Mouse (Mus musculus) kidney, embryonic 16.5 days (tissue): Measurements from ENCODE around the gene AI661453. TPM values are rescaled to one million over a fixed set of nuclear protein-coding genes. Genes with fewer than 3 reads are reported as not detected.
"Not testable (repeated sequence)": the region's sequence is repeated elsewhere in the genome, so short reads cannot be mapped to it uniquely, and the experiment has no call there.

Source experiments
- ATAC-seq: fragments of 200-750 bp; cut with Nextera tagmentation; 2 replicates; pipeline ENCODE4 v1.8.0; 2017; ENCODE audit warnings: moderate TSS enrichment; ENCODE audit not compliant: low FRiP score, low TSS enrichment
- H3K27ac ChIP-seq: fragments of 300-500 bp; sonication (generic); 2 replicates; pipeline ENCODE4 v1.5.1; 2014; ENCODE audit warnings: low read length
- H3K27me3 ChIP-seq: fragments of 300-500 bp; sonication (generic); 2 replicates; pipeline ENCODE4 v1.6.1; 2014; ENCODE audit warnings: low read length, control low read depth, mixed read lengths; ENCODE audit not compliant: insufficient read depth
- H3K36me3 ChIP-seq: fragments of 300-500 bp; sonication (generic); 2 replicates; pipeline ENCODE4 v1.6.1; 2014; ENCODE audit warnings: low read length, control low read depth, mixed read lengths; ENCODE audit not compliant: insufficient read depth
- H3K4me1 ChIP-seq: fragments of 300-500 bp; sonication (generic); 2 replicates; pipeline ENCODE4 v1.6.1; 2014; ENCODE audit warnings: low read length, control low read depth, mixed read lengths; ENCODE audit not compliant: insufficient read depth
- H3K4me2 ChIP-seq: fragments of 300-500 bp; sonication (generic); replicated peaks from 2 replicates; pipeline ENCODE4 v1.6.1; 2014; ENCODE audit warnings: low read depth, low read length
- H3K4me3 ChIP-seq: fragments of 300-500 bp; sonication (generic); 2 replicates; pipeline ENCODE4 v1.5.1; 2014; ENCODE audit warnings: mild to moderate bottlenecking, low read length
- H3K9ac ChIP-seq: fragments of 300-500 bp; sonication (generic); replicated peaks from 2 replicates; pipeline ENCODE4 v1.6.1; 2014; ENCODE audit warnings: low read length
- H3K9me3 ChIP-seq: fragments of 300-500 bp; sonication (generic); 2 replicates; pipeline ENCODE4 v1.6.1; 2016; ENCODE audit warnings: low read length, control low read depth
- WGBS: fragments of 180-500 bp; shearing (Covaris S2); extraction: QIAGEN DNeasy Blood & Tissue Kit; methylation state at CpG from one replicate; pipeline ENCODE4 v1.1.7; 2014; 5-methylcytosine and 5-hydroxymethylcytosine counted together
- polyA plus RNA-seq: library from polyadenylated mRNA; unstranded; fragments of >200 nt; fragmentation: Nextera tagmentation; extraction: Ambion mirVana; gene quantifications from 2 replicates; pipeline ENCODE4 v1.2.1, GENCODE M21; 2015

The AI661453 gene
- polyA plus RNA-seq, 1 experiment from 2014 or later: 2.5 TPM

DNA sequence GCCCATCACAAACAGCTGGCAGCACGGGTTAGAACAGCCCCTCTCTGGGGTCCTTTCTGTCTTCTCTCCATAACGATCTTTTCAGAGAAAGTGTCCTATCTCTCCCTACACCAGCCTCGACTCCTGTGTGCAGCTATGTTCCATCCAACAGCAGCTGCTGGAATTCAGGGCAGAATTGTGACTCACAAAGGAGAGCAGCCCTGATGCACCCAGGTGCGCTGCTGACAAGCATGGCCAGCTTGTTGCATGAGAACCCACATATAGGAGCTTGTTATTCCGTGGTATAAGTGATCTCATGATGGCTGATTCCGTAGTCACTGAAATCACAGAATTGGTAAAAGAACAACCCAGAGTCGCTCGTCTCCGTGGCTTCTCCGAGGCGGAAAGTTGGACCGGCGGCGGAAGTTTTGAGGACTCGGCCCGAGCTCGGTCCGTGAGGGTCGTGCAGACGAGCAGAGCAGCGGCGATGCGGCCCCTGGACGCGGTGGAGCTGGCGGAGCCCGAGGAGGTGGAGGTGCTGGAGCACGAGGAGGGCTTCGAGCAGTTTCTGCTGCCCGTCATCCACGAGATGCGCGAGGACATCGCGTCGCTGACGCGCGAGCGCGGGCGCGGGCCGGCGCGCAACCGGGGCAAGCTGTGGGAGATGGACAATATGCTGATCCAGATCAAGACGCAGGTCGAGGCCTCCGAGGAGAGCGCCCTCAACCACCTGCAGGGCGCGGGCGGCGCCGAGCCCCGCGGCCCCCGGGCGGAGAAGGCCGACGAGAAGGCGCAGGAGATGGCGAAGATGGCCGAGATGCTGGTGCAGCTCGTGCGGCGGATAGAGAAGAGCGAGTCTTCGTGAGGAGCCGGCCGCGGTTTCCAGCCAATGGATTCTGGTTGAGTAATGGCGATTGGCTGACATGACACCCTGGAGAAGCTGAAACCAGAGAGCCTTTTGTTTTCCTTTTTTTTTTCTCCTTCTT, 26.2 kb upstream of the AI661453 start:
- not testable (repeated sequence) for H3K36me3 ChIP-seq, H3K9me3 ChIP-seq, H3K4me1 ChIP-seq, H3K27ac ChIP-seq
- WGBS: 2% methylated on average over 68 of the region's 74 CpGs
- ATAC-seq: peak; percentile 33; the same call in 1 of the 2 replicates
- Histone ChIP-seq H3K9ac (peak overlapping the region; percentile 50; the same call in 1 of the 2 replicates), H3K27me3 (peaks cover 26% of the 10 kb centered on the region), H3K4me3 (peak overlapping the region; percentile 40), H3K4me2 (peak overlapping the region; percentile 59)

DNA sequence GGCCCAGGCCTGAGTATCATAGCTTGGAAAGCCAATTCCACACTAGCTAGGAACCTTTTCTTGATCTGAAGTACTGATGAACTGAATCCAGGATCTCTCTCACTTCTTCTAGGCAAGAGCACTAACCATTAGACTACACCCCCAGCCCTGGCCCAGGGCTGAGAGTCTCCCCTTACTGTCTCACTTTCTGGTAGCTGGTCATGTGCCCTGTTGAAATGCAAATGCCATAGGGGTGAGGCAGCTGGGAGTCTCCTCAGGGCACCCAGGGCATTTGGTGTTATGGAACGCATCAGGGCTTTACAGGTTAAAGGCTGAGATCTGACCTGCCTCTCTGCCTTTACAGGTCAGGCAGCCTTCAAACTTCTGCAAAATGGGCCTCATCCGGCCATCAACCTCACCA, 16.2 kb upstream of the AI661453 start:
- WGBS: 76% methylated on average over 2 of the region's 2 CpGs
- H3K4me3 ChIP-seq: no peak overlapping the region
- no peaks in the 10 kb centered on the region for H3K4me1 ChIP-seq
- no peak overlapping the region for H3K4me2 ChIP-seq
- H3K36me3 ChIP-seq: no peaks in the 10 kb centered on the region
- ATAC-seq: no peak
- H3K9me3 ChIP-seq: no peaks in the 10 kb centered on the region; the same call in 1 of the 2 replicates
- H3K27ac ChIP-seq: no peak overlapping the region
- no peak overlapping the region for H3K9ac ChIP-seq
- no peaks in the 10 kb centered on the region for H3K27me3 ChIP-seq

DNA sequence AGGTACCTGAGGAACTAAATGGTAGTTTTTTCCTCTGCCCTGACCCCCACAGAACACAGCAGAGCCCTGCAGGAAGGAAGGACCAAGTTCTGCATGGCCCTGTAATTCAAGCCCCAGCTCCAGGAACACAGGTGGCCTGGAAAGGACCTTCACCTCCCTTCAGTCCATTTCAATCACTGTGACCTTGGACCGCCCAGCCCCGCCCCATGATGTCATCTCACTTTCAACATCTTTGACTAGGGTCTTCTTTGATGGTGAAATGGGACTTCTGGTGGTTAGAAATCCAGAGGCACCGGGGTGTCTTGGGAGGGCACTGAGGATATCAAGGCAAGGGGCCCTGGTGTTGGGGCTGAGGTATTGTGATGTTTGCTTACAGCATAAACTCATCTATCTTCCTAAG, 14.8 kb upstream of the AI661453 start:
- no peaks in the 10 kb centered on the region for H3K27me3 ChIP-seq
- H3K4me3 ChIP-seq: no peak overlapping the region
- no peaks in the 10 kb centered on the region for H3K4me1 ChIP-seq
- no peaks in the 10 kb centered on the region for H3K9me3 ChIP-seq
- no peak overlapping the region for H3K4me2 ChIP-seq
- no peaks in the 10 kb centered on the region for H3K36me3 ChIP-seq
- WGBS: 76% methylated on average over 3 of the region's 3 CpGs
- H3K27ac ChIP-seq: no peak overlapping the region
- H3K9ac ChIP-seq: no peak overlapping the region
- ATAC-seq: no peak

DNA sequence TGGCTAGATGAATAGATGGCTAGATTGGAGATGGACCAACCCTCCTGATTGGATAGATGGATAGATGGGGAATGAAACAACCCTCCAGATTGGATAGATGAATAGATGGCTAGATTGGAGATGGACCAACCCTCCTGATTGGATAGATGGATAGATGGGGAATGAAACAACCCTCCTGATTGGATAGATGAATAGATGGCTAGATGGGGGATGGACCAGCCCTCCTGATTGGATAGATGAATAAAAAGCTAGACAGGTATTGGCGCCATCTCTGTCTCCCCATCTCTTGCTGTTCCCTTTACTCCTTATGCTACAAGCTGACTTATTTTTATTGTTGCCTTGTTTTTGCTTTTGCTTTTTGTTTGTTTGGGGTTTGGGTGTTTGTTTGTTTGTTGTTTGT, 13.8 kb upstream of the AI661453 start:
- WGBS: 94% methylated on average over 1 of the region's 1 CpGs
- not testable (repeated sequence) for H3K4me1 ChIP-seq, H3K36me3 ChIP-seq, H3K4me3 ChIP-seq, H3K27ac ChIP-seq, H3K27me3 ChIP-seq, ATAC-seq, H3K4me2 ChIP-seq, H3K9me3 ChIP-seq, H3K9ac ChIP-seq

DNA sequence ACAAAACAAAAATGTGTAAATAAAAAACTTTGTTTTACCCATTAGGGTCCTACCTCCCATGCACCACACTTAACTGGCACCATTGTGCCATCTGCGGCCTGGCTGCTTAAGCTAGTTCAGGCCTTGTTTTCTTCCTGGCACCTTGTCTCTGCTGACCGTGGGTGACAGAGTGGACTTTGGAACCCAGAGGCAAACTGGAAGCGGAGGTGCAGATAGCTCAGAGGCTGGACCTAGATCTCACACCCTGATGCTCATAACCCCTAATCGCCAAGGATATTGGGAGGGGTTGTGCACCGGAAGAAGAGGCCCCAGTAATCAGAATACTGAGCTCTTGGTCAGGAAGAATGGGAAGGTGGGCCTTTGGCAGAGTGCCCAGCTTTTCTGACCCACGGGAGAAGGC, 12.2 kb upstream of the AI661453 start:
- no peak overlapping the region for H3K4me3 ChIP-seq
- no peaks in the 10 kb centered on the region for H3K27me3 ChIP-seq
- H3K36me3 ChIP-seq: no peaks in the 10 kb centered on the region
- no peak overlapping the region for H3K4me2 ChIP-seq
- H3K9ac ChIP-seq: no peak overlapping the region
- WGBS: 62% methylated on average over 6 of the region's 6 CpGs
- no peaks in the 10 kb centered on the region for H3K9me3 ChIP-seq
- peaks cover 9% of the 10 kb centered on the region for H3K4me1 ChIP-seq
- H3K27ac ChIP-seq: no peak overlapping the region
- no peak for ATAC-seq

DNA sequence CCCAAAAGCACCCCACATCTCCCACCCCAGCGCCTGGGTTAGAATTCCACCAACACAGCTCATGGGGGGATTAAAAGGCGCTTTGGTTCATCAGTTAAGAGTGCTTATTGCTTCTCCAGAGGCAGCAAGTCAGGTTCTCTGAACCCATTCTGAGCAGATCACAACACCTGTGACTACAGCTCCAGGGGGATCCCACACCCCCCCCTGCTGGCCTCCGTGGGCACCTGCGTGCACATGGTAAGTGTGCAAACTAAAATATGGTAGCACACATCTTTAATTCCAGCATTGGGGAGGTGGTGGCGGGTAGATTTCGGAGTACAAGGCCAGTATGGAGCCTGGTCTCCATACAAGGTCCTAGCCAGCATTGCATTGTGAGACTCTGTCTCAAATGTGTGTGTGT, 9.1 kb upstream of the AI661453 start:
- no peak overlapping the region for H3K4me3 ChIP-seq
- WGBS: 72% methylated on average over 6 of the region's 6 CpGs
- no peaks in the 10 kb centered on the region for H3K27me3 ChIP-seq
- H3K9ac ChIP-seq: no peak overlapping the region
- no peaks in the 10 kb centered on the region for H3K9me3 ChIP-seq
- H3K36me3 ChIP-seq: no peaks in the 10 kb centered on the region
- peaks cover 11% of the 10 kb centered on the region for H3K4me1 ChIP-seq
- H3K27ac ChIP-seq: no peak overlapping the region
- H3K4me2 ChIP-seq: no peak overlapping the region
- no peak for ATAC-seq

DNA sequence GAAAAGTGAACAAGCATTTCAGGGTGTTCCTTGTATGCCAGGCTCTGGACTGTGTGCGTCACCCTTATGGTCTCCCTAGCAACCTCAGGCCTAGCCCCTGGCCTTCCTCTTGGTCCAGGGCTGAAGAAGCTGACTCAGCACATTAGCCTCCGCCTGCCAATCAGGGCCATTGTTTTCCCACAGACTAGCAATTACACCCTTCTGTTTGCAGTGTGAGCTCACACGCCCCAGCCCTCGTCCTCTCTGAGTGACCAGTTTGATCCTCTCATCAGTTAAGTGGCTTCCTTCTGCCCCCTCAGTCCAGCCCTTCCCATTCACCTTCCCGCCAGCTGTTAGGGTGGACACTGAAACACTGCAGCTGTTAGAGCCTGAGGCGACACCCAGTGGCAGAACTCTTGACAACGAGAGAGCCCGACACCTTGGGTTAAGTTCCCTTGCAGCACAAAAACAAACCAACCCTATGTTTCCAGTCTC, 7.5 kb upstream of the AI661453 start:
- ATAC-seq: peak; percentile 87
- H3K36me3 ChIP-seq: no peaks in the 10 kb centered on the region
- no peak overlapping the region for H3K27ac ChIP-seq
- no peak overlapping the region for H3K9ac ChIP-seq
- H3K4me3 ChIP-seq: no peak overlapping the region
- H3K4me2 ChIP-seq: peak overlapping the region; percentile 13; the same call in 1 of the 2 replicates
- 4% methylated on average over 8 of the region's 8 CpGs for WGBS
- no peaks in the 10 kb centered on the region for H3K9me3 ChIP-seq
- H3K27me3 ChIP-seq: no peaks in the 10 kb centered on the region
- H3K4me1 ChIP-seq: peaks cover 11% of the 10 kb centered on the region

DNA sequence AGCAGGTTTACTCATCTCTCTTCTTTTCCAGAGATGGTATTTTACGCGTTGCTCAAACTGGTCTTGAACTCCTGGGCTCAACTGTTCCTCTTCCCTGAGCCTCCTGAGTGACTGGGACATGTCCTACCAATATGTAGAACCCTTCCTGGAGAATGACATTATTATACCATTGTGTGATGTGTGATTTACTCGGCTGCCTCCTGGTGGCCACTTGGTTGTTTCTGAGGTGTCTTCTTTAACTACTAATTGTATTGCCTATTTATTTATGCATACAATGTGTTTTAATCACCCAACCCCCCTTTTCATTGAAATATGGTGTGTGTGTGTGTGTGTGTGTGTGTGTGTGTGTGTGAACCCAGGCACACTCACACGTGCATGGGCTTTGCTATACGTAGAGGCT, 5.6 kb upstream of the AI661453 start:
- WGBS: 65% methylated on average over 5 of the region's 5 CpGs
- Histone ChIP-seq H3K27me3 (no peaks in the 10 kb centered on the region; the same call in 1 of the 2 replicates), H3K4me3 (no peak overlapping the region), H3K36me3 (no peaks in the 10 kb centered on the region), H3K9ac (no peak overlapping the region), H3K4me2 (no peak overlapping the region), H3K4me1 (peaks cover 11% of the 10 kb centered on the region), H3K9me3 (no peaks in the 10 kb centered on the region), H3K27ac (no peak overlapping the region)
- no peak for ATAC-seq

DNA sequence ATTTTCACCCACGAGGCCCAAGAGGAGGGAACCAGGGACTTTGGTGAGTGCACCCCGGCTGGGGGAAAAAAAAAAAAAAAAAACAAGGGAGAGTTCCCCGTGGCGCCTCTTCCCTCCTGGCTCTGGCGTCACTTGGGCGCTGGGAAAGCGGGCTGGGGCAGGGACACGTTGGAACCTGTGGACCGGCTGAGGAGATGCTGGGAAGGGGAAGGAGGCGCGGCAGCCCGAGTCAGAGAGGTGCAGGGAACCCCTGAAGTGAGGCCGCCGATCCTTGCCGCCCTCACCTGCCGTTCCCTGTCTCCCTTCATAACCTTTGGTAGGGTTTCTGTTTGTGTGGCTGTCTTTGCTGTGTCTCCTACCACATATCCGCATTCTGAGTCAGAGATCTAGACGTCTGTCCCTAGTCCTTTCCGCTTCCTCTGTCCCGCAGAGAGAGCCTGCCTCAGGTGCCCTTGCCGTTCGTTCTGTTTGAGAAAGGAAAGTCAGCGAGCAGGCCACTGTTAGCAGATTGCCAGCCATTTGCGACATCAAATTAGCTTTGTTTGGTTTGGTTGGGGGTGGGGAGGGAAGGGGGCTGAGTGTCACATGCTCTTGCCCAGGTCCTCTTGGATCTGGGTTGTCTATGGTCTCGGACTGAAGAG, 612 bp downstream of the AI661453 start, which contains the start of gene 1700001C19Rik:
Gene 1700001C19Rik, minus strand, starts transcription at position 470 of the 641 bp plus-strand sequence.
- Histone ChIP-seq H3K9ac (peak within 1 kb of the TSS; percentile 68), H3K27ac (peak within 1 kb of the TSS; percentile 58)

More for the DNA sequence above, 612 bp downstream of the AI661453 start, which contains the start of gene 1700001C19Rik:
- no peaks in the 10 kb centered on the region for H3K36me3 ChIP-seq
- peak within 1 kb of the TSS; percentile 58 for H3K4me3 ChIP-seq
- 5% methylated on average over 22 of the region's 25 CpGs for WGBS
- peaks cover 14% of the 10 kb centered on the region for H3K27me3 ChIP-seq
- no peaks in the 10 kb centered on the region for H3K9me3 ChIP-seq
- H3K4me1 ChIP-seq: peaks cover 35% of the 10 kb centered on the region
- H3K4me2 ChIP-seq: peak within 1 kb of the TSS; percentile 90
- ATAC-seq: no peak
